Mouse (Mus musculus): ENCODE data around the gene Ank.

- TF ChIP-seq CTCF (IDR thresholded peaks at IDR 0.05; ENCODE audit: borderline replicate concordance, insufficient read depth, low read depth, low read length) (no peak), POLR2A (IDR thresholded peaks at IDR 0.05; ENCODE audit: borderline replicate concordance, insufficient read depth, low read length) (no peak)
These were observed 114.3 kb downstream of the Ank start for GRCm38 (mm10) chr15:27580771-27581170.
